Mouse (Mus musculus) limb, embryonic 11.5 days (tissue): Measurements from ENCODE around the gene Colgalt2. TPM values are rescaled to one million over a fixed set of nuclear protein-coding genes. Genes with fewer than 3 reads are reported as not detected.
"Not testable (repeated sequence)": the region's sequence is repeated elsewhere in the genome, so short reads cannot be mapped to it uniquely, and the experiment has no call there.

Experiments used
- ATAC-seq: fragments of 200-750 bp; cut with Nextera tagmentation; 2 replicates; pipeline ENCODE4 v1.8.0; 2017; ENCODE audit warnings: low read depth; ENCODE audit not compliant: insufficient number of reproducible peaks, low FRiP score, low TSS enrichment
- DNase-seq: peaks from one replicate; pipeline ENCODE4 v3.0.0-alpha.2; 2015; ENCODE audit warnings: low spot score
- H3K27ac ChIP-seq: fragments of 300-500 bp; sonication (generic); replicated peaks from 2 replicates; pipeline ENCODE4 v1.5.1; 2014; ENCODE audit warnings: low read depth, mild to moderate bottlenecking, low read length
- H3K27me3 ChIP-seq: fragments of 300-500 bp; sonication (generic); 2 replicates; pipeline ENCODE4 v1.6.1; 2014; ENCODE audit warnings: mild to moderate bottlenecking, low read length, mixed read lengths; ENCODE audit not compliant: control insufficient read depth, insufficient read depth
- H3K36me3 ChIP-seq: fragments of 300-500 bp; sonication (generic); 2 replicates; pipeline ENCODE4 v1.6.1; 2014; ENCODE audit warnings: mild to moderate bottlenecking, low read length, moderate library complexity, mixed read lengths; ENCODE audit not compliant: control insufficient read depth, insufficient read depth
- H3K4me1 ChIP-seq: fragments of 300-500 bp; sonication (generic); 2 replicates; pipeline ENCODE4 v1.6.1; 2014; ENCODE audit warnings: low read length, mixed read lengths; ENCODE audit not compliant: control insufficient read depth, insufficient read depth
- H3K4me2 ChIP-seq: fragments of 300-500 bp; sonication (generic); 2 replicates; pipeline ENCODE4 v1.6.1; 2014; ENCODE audit warnings: low read depth, mild to moderate bottlenecking, moderate library complexity; ENCODE audit not compliant: severe bottlenecking
- H3K4me3 ChIP-seq: fragments of 300-500 bp; sonication (generic); 2 replicates; pipeline ENCODE4 v1.5.1; 2014; ENCODE audit warnings: low read depth, low read length
- H3K9ac ChIP-seq: fragments of 300-500 bp; sonication (generic); 2 replicates; pipeline ENCODE4 v1.6.1; 2014; ENCODE audit warnings: mild to moderate bottlenecking, low read length
- H3K9me3 ChIP-seq: fragments of 300-500 bp; sonication (generic); 2 replicates; pipeline ENCODE4 v1.6.1; 2016; ENCODE audit warnings: low read length; ENCODE audit not compliant: control insufficient read depth
- WGBS: fragments of 180-500 bp; shearing (Covaris S2); extraction: QIAGEN DNeasy Blood & Tissue Kit; methylation state at CpG from one replicate; pipeline ENCODE4 v1.1.7; 2014; 5-methylcytosine and 5-hydroxymethylcytosine counted together
- polyA plus RNA-seq: library from polyadenylated mRNA; unstranded; fragments of >200 nt; fragmentation: Nextera tagmentation; extraction: Ambion mirVana; gene quantifications from 2 replicates; pipeline ENCODE4 v1.2.1, GENCODE M21; 2014

Gene Colgalt2
- polyA plus RNA-seq, 1 experiment from 2014 or later = 1.6 TPM

GRCm38 (mm10) chr1:152429805-152430204 lies 30.2 kb downstream of the Colgalt2 start:
- Histone ChIP-seq H3K4me2 (no peak overlapping the region), H3K9me3 (no peaks in the 10 kb centered on the region), H3K27ac (no peak overlapping the region), H3K9ac (no peak overlapping the region), H3K4me3 (no peak overlapping the region), H3K36me3 (no peaks in the 10 kb centered on the region), H3K27me3 (no peaks in the 10 kb centered on the region), H3K4me1 (no peaks in the 10 kb centered on the region)
- ATAC-seq (no peak), DNase-seq (no peak)
- 88% methylated on average over 7 of the region's 7 CpGs for WGBS

DNA sequence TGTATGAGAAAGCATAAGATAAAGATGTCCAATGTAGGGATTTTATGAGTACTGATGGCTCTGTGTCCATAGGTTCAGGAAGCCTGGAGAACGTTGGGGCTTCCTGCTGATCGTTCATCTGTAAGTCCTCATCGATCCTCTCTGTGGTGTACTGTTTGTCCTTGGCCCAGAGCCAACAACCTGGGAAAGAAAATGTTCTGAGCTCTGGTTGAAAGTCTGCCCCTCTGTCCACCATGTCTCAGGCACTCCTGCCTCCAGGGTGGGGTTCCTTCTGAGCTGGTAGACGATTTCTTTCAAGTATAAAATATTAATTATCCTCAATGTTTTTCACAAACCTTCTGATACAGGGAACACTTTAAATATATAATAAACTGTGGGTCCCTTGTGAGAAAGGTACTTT lies 34.5 kb downstream of the Colgalt2 start:
- DNase-seq = no peak
- H3K36me3 ChIP-seq = no peaks in the 10 kb centered on the region
- WGBS = 85% methylated on average over 4 of the region's 4 CpGs

GRCm38 (mm10) chr1:152437518-152437917 lies 37.9 kb downstream of the Colgalt2 start:
- H3K4me2 ChIP-seq, H3K27ac ChIP-seq, H3K9me3 ChIP-seq, ATAC-seq, DNase-seq, H3K4me1 ChIP-seq, H3K9ac ChIP-seq, H3K36me3 ChIP-seq, H3K4me3 ChIP-seq, H3K27me3 ChIP-seq: not testable (repeated sequence)
- WGBS = 86% methylated on average over 16 of the region's 17 CpGs

More for the DNA sequence above, 34.5 kb downstream of the Colgalt2 start:
- H3K4me3 ChIP-seq = no peak overlapping the region
- no peak overlapping the region for H3K4me2 ChIP-seq
- no peak overlapping the region for H3K9ac ChIP-seq
- H3K4me1 ChIP-seq = no peaks in the 10 kb centered on the region
- H3K9me3 ChIP-seq = no peaks in the 10 kb centered on the region
- H3K27ac ChIP-seq = no peak overlapping the region
- ATAC-seq = no peak
- H3K27me3 ChIP-seq = no peaks in the 10 kb centered on the region

DNA sequence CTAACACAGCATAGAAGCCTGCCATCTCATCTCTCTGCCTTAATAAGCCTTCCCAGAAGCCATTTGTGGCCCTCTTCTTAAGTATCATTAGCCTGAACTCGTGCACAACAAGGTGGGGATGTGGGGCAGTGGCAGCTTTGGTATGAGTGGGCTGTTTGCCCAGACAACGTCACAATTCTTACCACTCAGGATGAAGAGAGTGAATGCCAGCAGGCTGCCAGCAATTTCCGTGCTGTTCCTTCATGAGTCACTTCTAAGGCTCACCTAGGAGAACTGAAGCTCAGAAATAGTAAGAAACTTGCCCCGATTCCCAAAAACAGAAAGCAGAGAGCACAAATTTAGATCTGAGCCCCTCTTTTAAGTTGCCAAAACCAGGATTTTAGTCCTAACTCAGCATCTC lies 39.8 kb downstream of the Colgalt2 start:
- no peak overlapping the region for H3K9ac ChIP-seq

GRCm38 (mm10) chr1:152439874-152440273 lies 40.2 kb downstream of the Colgalt2 start:
- no peak for DNase-seq
- Histone ChIP-seq H3K9me3 (no peaks in the 10 kb centered on the region), H3K4me2 (no peak overlapping the region), H3K4me3 (no peak overlapping the region), H3K27ac (no peak overlapping the region), H3K27me3 (no peaks in the 10 kb centered on the region), H3K36me3 (no peaks in the 10 kb centered on the region), H3K9ac (no peak overlapping the region), H3K4me1 (no peaks in the 10 kb centered on the region)
- ATAC-seq = no peak
- 89% methylated on average over 10 of the region's 10 CpGs for WGBS

More for the DNA sequence above, 39.8 kb downstream of the Colgalt2 start:
- Histone ChIP-seq H3K4me1 (no peaks in the 10 kb centered on the region), H3K27me3 (no peaks in the 10 kb centered on the region), H3K27ac (no peak overlapping the region), H3K4me2 (no peak overlapping the region), H3K36me3 (no peaks in the 10 kb centered on the region), H3K4me3 (no peak overlapping the region), H3K9me3 (no peaks in the 10 kb centered on the region)
- DNase-seq (no peak), ATAC-seq (no peak)
- 77% methylated on average over 4 of the region's 4 CpGs for WGBS

GRCm38 (mm10) chr1:152444630-152445029 lies 45.0 kb downstream of the Colgalt2 start:
- DNase-seq = no peak
- no peak for ATAC-seq
- no peak overlapping the region for H3K4me3 ChIP-seq
- no peaks in the 10 kb centered on the region for H3K9me3 ChIP-seq
- H3K4me1 ChIP-seq = no peaks in the 10 kb centered on the region
- H3K27me3 ChIP-seq = no peaks in the 10 kb centered on the region
- no peak overlapping the region for H3K9ac ChIP-seq
- no peak overlapping the region for H3K4me2 ChIP-seq
- 89% methylated on average over 7 of the region's 7 CpGs for WGBS
- no peaks in the 10 kb centered on the region for H3K36me3 ChIP-seq
- H3K27ac ChIP-seq = no peak overlapping the region

GRCm38 (mm10) chr1:152445925-152446324 lies 46.3 kb downstream of the Colgalt2 start:
- no peaks in the 10 kb centered on the region for H3K9me3 ChIP-seq
- no peak overlapping the region for H3K27ac ChIP-seq
- no peak overlapping the region for H3K4me2 ChIP-seq
- no peaks in the 10 kb centered on the region for H3K4me1 ChIP-seq
- H3K27me3 ChIP-seq = no peaks in the 10 kb centered on the region
- ATAC-seq (no peak), DNase-seq (no peak)
- no peak overlapping the region for H3K4me3 ChIP-seq
- 76% methylated on average over 6 of the region's 6 CpGs for WGBS
- no peaks in the 10 kb centered on the region for H3K36me3 ChIP-seq
- H3K9ac ChIP-seq = no peak overlapping the region

DNA sequence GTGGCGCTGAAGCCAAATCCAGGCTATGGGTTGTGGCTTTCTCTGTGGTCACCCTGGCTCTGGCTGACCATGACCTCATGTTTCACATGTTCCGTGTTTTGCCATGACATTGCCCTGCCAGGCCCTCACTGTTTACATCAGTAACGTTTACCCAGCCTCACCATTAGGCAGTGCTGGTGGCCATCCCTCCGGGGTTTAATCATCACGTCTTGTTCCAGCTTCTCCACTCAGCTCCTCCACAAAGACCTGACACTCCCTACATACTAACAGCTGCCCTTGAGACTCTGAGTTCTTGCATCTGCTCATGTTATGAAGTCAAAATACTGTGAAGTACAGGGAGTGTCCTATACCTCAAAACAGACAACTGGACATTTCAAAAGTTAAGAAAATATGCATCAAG lies 54.9 kb downstream of the Colgalt2 start:
- Histone ChIP-seq H3K36me3 (no peaks in the 10 kb centered on the region), H3K9me3 (no peaks in the 10 kb centered on the region), H3K4me2 (no peak overlapping the region), H3K4me1 (no peaks in the 10 kb centered on the region), H3K27me3 (no peaks in the 10 kb centered on the region), H3K9ac (no peak overlapping the region), H3K4me3 (no peak overlapping the region), H3K27ac (no peak overlapping the region)
- no peak for DNase-seq
- 84% methylated on average over 5 of the region's 5 CpGs for WGBS
- no peak for ATAC-seq
